Mouse (Mus musculus) cerebellum, adult 11 months (tissue): ENCODE data around the gene Il1rn.
A peak's percentile ranks its signal among the peaks of the same experiment; 100 is the strongest.

Experiments used
- DNase-seq: peaks from one replicate; pipeline ENCODE4 v3.0.0; 2022

Il1rn gene

DNA sequence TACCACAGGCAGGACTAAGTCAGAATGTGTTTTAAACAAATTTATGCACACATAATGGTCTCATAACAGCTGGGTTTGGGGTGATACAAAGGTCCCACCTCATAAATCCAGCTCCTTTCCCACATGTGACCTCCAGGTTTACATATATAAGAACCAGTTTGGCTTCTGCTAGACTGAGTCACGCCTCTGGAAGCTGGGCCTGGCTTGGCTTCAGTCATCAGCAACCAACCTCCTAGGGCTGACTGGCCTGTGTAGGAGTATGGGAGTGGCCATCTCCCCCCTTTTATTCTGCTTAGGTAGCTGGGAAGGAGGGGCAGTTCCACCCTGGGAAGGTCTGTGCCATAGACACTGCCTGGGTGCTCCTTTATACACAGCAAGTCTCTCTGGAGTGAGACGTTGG lies at the start of gene Il1rn:
Gene Il1rn, plus strand, starts transcription at position 309 of the 400 bp plus-strand sequence.
- no peak for DNase-seq

- DNase-seq, result no peak
These were observed 45.8 kb upstream of the Il1rn start, which contains the start of gene Il1f10 for GRCm38 (mm10) chr2:24290896-24291295. Il1f10 (plus strand) TSS chr2:24291196.

GRCm38 (mm10) chr2:24294616-24295015 lies 42.0 kb upstream of the Il1rn start:
- DNase-seq, result no peak

DNA sequence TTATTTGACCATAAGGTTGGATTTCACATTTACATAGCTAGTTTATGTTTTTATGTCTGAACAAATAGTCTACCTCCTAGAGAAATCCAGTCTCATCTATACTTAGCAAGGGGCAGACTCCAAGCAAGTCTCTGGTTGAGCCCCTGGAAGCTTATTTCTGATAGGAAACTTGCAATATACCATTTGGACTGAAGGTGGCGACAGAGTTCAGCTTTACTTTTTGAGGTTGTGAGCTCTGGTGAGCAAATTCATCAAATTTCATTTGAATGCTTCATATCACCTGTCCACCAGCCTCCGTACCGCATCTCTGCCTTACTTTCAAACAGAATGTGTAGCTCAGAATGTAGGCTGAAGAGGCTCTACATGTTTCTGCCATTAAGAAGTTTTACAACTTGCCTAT lies 39.8 kb upstream of the Il1rn start:
- peak; percentile 10 for DNase-seq

- DNase-seq, result no peak
These were observed 25.2 kb upstream of the Il1rn start for GRCm38 (mm10) chr2:24311302-24312001.

- no peak for DNase-seq
These were observed 19.7 kb upstream of the Il1rn start for GRCm38 (mm10) chr2:24316919-24317318.

- DNase-seq, result no peak
These were observed 18.6 kb upstream of the Il1rn start for GRCm38 (mm10) chr2:24317919-24318598.

DNA sequence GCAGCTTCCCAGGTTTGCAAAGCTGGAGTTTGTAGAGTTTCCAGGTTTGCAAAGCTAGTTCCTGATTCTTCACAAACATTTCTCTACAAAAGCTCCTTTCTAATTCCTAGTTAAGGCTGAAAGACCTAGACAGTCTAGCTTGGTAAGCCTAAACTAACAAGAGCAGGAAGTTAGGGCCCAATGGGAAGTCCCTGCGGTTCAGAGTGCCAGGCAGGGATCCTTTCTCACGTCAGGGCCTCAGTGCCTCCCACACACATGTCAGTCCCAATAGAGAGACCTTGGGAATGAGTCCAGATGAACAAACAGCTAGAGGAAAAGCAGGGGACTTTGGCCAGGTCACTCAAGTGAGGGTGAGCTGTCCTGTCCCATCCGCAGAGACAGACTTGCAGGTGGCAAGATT lies 1.3 kb upstream of the Il1rn start:
- no peak for DNase-seq

- DNase-seq, result no peak
These were observed 4.8 kb downstream of the Il1rn start for GRCm38 (mm10) chr2:24341395-24341885.

DNA sequence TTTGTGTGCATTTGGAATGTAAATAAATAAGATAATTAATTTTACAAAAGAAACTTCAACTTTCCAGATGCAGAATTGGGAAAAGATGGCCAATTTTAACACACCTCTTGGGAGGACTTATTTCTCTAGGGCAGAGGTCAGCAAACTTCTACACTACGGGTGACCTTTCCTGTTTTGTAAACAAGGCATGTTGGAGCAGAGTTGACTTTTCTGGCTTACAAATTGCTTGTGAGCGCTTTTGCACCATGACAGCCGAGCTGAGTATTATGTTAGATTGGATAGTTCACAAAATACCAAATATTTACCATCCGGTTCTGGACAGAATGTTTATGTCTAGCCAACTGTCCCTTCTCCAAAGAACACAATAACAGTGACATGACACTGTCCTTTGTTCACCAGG lies 8.0 kb downstream of the Il1rn start:
- DNase-seq, result no peak

DNA sequence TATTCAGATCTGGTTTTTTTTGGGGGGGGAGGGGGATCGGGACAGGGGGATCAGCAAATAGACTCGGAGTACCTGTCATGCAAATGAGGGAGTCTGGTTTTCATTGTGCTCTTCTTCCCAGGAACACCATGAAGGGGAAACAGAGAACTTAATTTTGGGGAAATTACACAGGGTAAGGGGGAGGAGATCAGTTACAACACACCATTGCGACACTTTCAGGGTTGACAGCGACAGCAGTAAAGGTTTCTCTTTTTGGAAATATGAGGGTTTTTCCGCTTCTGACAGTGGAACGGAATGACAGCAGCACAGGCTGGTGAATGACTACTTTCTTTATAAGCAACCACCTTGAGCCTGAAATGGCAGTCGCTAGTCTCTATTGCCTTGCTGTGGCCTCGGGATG lies 8.4 kb downstream of the Il1rn start:
- DNase-seq, result no peak

- no peak for DNase-seq
These were observed 11.3 kb downstream of the Il1rn start for GRCm38 (mm10) chr2:24347926-24348325.

GRCm38 (mm10) chr2:24351159-24351558 lies 14.5 kb downstream of the Il1rn start:
- no peak for DNase-seq

- DNase-seq, result no peak
These were observed 16.4 kb downstream of the Il1rn start for GRCm38 (mm10) chr2:24353042-24353441.

GRCm38 (mm10) chr2:24357642-24358041 lies 21.0 kb downstream of the Il1rn start:
- DNase-seq, result no peak

DNA sequence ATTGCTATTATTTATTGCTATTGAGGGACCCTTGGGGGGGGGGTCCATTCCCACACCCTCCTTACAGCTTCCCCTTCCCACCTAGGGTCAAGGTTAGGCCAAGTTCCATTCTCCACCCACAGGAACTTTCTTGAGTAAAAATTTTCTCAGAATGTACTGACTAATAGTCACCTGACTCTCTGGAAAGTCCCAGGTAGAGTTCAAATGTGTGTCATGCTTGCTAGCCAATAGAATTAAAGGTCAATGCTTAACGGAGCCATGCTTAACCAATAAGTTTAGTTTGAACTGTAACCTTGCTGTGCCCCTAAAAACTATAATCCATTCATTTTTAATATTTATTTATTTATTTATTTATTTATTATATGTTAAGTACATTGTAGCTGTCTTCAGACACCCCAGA lies 22.7 kb downstream of the Il1rn start:
- no peak for DNase-seq

DNA sequence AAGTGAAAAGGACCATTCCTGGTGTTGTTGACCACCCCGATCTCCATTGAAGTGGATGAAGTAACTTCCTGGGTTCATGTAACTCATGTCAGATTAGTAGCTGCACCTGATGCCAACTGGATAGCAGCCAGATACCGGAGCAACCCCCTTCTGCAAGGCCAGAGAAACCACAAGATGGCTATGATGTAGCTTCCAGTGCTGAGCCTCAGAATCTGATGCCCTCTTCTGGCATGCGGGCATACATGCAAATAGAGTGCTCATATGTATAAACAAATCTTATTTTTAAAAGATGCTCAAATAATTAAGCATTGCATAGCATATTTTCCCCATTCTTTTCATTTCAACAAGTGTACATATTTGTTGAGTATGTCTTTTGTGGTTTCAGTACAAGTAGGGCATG lies 27.2 kb downstream of the Il1rn start:
- DNase-seq, result no peak

DNA sequence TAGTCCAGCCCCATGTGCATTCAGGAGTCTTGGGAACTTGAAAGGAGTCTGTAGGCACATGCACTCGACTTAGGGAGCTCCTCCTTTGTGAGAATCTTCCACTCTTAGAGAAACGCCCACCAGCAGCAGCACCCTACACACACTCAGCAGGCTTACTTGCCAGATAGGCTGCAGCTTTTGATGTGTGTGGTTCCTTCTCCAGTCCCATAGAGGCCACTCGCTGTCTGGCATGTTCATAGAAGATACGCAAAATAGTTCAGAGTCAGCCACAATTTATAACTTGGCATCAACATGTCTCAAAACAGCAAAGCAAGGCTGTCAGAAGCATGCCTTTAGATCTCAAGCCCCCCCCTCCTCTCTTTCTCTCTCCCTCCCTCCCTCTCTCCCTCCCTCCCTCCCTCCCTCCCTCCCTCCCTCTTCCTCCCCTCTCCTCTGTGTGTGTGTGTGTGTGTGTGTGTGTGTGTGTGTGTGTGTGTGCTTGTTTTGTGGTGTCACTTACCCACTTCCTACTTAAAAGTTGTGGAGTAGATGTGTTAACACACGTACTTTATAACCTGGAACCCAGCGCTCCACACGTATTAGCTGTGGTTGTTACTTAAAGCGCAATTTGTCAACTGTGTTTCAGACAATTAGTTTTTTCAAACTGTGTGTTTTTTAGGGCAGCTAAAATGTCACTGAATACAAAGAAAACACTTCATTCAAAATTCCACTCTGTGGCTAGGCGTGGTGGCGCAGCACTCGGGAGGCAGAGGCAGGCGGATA lies 29.7 kb downstream of the Il1rn start:
- no peak for DNase-seq

DNA sequence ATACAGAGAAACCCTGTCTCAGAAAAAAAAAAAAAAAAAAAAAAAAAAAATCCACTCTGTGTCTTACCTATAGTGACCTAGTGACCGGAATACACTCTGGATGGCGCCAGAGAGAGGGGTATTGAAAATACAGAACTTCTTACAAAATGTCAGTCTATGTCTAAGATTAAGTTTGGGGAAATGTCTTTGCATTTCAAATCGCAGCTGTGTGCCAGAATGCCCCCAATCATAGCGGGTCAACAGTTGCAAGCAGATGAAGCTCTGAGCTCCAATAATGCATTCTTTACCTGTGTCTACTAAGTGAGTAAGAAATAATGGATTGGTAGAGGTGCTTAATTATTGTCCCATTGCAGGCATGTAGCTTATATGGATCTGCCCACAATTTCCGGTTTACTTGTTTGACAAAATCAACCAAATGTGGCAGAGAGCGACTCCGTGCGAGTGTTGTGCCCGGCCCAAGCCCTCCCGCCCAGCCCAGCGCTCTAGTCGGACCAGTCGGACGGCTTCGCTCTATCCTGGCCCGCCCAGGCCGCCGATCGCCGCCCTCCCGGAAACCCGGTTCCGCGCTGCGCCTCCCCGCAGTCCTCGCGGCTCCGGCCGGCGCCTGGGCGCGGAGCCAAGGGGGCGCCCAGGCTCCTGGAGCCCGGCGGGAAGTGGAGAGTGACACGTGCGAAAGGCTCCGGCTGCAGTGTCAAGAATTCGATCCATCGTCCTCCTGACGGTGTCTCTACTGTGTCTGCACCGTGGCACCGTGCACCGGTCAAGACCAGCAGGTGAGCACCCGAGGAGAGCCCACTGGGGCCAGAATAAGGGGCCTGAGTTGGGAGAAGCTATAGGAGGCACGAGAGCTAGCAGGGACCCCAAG lies 30.6 kb downstream of the Il1rn start, which contains the start of gene Psd4:
Gene Psd4, plus strand, starts transcription at position 551 of the 865 bp plus-strand sequence.
- DNase-seq, result no peak

GRCm38 (mm10) chr2:24367895-24368261 lies 31.2 kb downstream of the Il1rn start:
- DNase-seq, result no peak

- no peak for DNase-seq
These were observed 42.2 kb downstream of the Il1rn start for GRCm38 (mm10) chr2:24378747-24379450.
